Mouse (Mus musculus): Measurements from ENCODE around the gene Trmt2a. TPM values are rescaled to one million over a fixed set of nuclear protein-coding genes. Genes with fewer than 3 reads are reported as not detected.

The Trmt2a gene
- polyA plus RNA-seq, 1 experiment = 29.7 TPM

GRCm38 (mm10) chr16:18221543-18221898, 27.0 kb upstream of the Trmt2a start:
- TF ChIP-seq CTCF (IDR thresholded peaks at IDR 0.05; ENCODE audit: extremely low read depth, insufficient read length, insufficient replicate concordance, low read depth, low read length) = peak; percentile 21; the same call in 1 of the 2 replicates
- TF ChIP-seq POLR2A (IDR thresholded peaks at IDR 0.05; ENCODE audit: low read depth, low read length) = no peak
- Histone ChIP-seq H3K4me3 (ENCODE audit: low read depth, low read length) (no peak overlapping the region), H3K4me1 (ENCODE audit: control insufficient read depth, insufficient read depth, insufficient read length, low read length) (no peaks in the 10 kb centered on the region), H3K36me3 (ENCODE audit: control insufficient read depth, insufficient read depth, low read length) (no peaks in the 10 kb centered on the region), H3K27me3 (ENCODE audit: control insufficient read depth, insufficient read depth, low read length) (no peaks in the 10 kb centered on the region), H3K27ac (ENCODE audit: insufficient read depth, low read depth, low read length) (no peak overlapping the region)
- WGBS = 68% methylated on average over 11 of the region's 11 CpGs

GRCm38 (mm10) chr16:18222188-18222587, 26.3 kb upstream of the Trmt2a start:
- H3K27me3 ChIP-seq (ENCODE audit: control insufficient read depth, insufficient read depth, low read length) = no peaks in the 10 kb centered on the region
- H3K4me3 ChIP-seq (ENCODE audit: low read depth, low read length) = no peak overlapping the region
- TF ChIP-seq CTCF (IDR thresholded peaks at IDR 0.05; ENCODE audit: extremely low read depth, insufficient read length, insufficient replicate concordance, low read depth, low read length) = no peak
- no peak for TF ChIP-seq POLR2A (IDR thresholded peaks at IDR 0.05; ENCODE audit: low read depth, low read length)
- no peaks in the 10 kb centered on the region for H3K4me1 ChIP-seq (ENCODE audit: control insufficient read depth, insufficient read depth, insufficient read length, low read length)
- 86% methylated on average over 11 of the region's 11 CpGs for WGBS
- no peak overlapping the region for H3K27ac ChIP-seq (ENCODE audit: insufficient read depth, low read depth, low read length)
- H3K36me3 ChIP-seq (ENCODE audit: control insufficient read depth, insufficient read depth, low read length) = no peaks in the 10 kb centered on the region

- no peak overlapping the region for H3K27ac ChIP-seq (ENCODE audit: insufficient read depth, low read depth, low read length)
- TF ChIP-seq POLR2A (IDR thresholded peaks at IDR 0.05; ENCODE audit: low read depth, low read length) = no peak
- H3K27me3 ChIP-seq (ENCODE audit: control insufficient read depth, insufficient read depth, low read length) = no peaks in the 10 kb centered on the region
- H3K36me3 ChIP-seq (ENCODE audit: control insufficient read depth, insufficient read depth, low read length) = no peaks in the 10 kb centered on the region
- no peaks in the 10 kb centered on the region for H3K4me1 ChIP-seq (ENCODE audit: control insufficient read depth, insufficient read depth, insufficient read length, low read length)
- no peak overlapping the region for H3K4me3 ChIP-seq (ENCODE audit: low read depth, low read length)
- 95% methylated on average over 13 of the region's 13 CpGs for WGBS
Observed at GRCm38 (mm10) chr16:18227187-18227586, 21.3 kb upstream of the Trmt2a start.

- 93% methylated on average over 20 of the region's 20 CpGs for WGBS
- TF ChIP-seq POLR2A (IDR thresholded peaks at IDR 0.05; ENCODE audit: low read depth, low read length) = no peak
- no peak for TF ChIP-seq CTCF (IDR thresholded peaks at IDR 0.05; ENCODE audit: extremely low read depth, insufficient read length, insufficient replicate concordance, low read depth, low read length)
- Histone ChIP-seq H3K27me3 (ENCODE audit: control insufficient read depth, insufficient read depth, low read length) (no peaks in the 10 kb centered on the region), H3K36me3 (ENCODE audit: control insufficient read depth, insufficient read depth, low read length) (no peaks in the 10 kb centered on the region), H3K4me3 (ENCODE audit: low read depth, low read length) (no peak overlapping the region), H3K27ac (ENCODE audit: insufficient read depth, low read depth, low read length) (no peak overlapping the region), H3K4me1 (ENCODE audit: control insufficient read depth, insufficient read depth, insufficient read length, low read length) (no peaks in the 10 kb centered on the region)
Observed at GRCm38 (mm10) chr16:18227897-18228422, 20.5 kb upstream of the Trmt2a start.

GRCm38 (mm10) chr16:18228856-18229255, 19.6 kb upstream of the Trmt2a start:
- no peaks in the 10 kb centered on the region for H3K4me1 ChIP-seq (ENCODE audit: control insufficient read depth, insufficient read depth, insufficient read length, low read length)
- H3K36me3 ChIP-seq (ENCODE audit: control insufficient read depth, insufficient read depth, low read length) = no peaks in the 10 kb centered on the region
- TF ChIP-seq POLR2A (IDR thresholded peaks at IDR 0.05; ENCODE audit: low read depth, low read length) (no peak), CTCF (IDR thresholded peaks at IDR 0.05; ENCODE audit: extremely low read depth, insufficient read length, insufficient replicate concordance, low read depth, low read length) (no peak)
- no peaks in the 10 kb centered on the region for H3K27me3 ChIP-seq (ENCODE audit: control insufficient read depth, insufficient read depth, low read length)
- H3K27ac ChIP-seq (ENCODE audit: insufficient read depth, low read depth, low read length) = no peak overlapping the region
- no peak overlapping the region for H3K4me3 ChIP-seq (ENCODE audit: low read depth, low read length)
- WGBS = 95% methylated on average over 4 of the region's 4 CpGs

- WGBS = 41% methylated on average over 11 of the region's 11 CpGs
- no peak overlapping the region for H3K27ac ChIP-seq (ENCODE audit: insufficient read depth, low read depth, low read length)
- TF ChIP-seq CTCF (IDR thresholded peaks at IDR 0.05; ENCODE audit: extremely low read depth, insufficient read length, insufficient replicate concordance, low read depth, low read length) (no peak), POLR2A (IDR thresholded peaks at IDR 0.05; ENCODE audit: low read depth, low read length) (no peak)
- H3K27me3 ChIP-seq (ENCODE audit: control insufficient read depth, insufficient read depth, low read length) = no peaks in the 10 kb centered on the region
- H3K4me3 ChIP-seq (ENCODE audit: low read depth, low read length) = no peak overlapping the region
- no peaks in the 10 kb centered on the region for H3K4me1 ChIP-seq (ENCODE audit: control insufficient read depth, insufficient read depth, insufficient read length, low read length)
- H3K36me3 ChIP-seq (ENCODE audit: control insufficient read depth, insufficient read depth, low read length) = no peaks in the 10 kb centered on the region
Observed at GRCm38 (mm10) chr16:18229622-18230021, 18.9 kb upstream of the Trmt2a start.

GRCm38 (mm10) chr16:18230617-18231016, 17.9 kb upstream of the Trmt2a start:
- Histone ChIP-seq H3K36me3 (ENCODE audit: control insufficient read depth, insufficient read depth, low read length) (no peaks in the 10 kb centered on the region), H3K4me3 (ENCODE audit: low read depth, low read length) (no peak overlapping the region), H3K4me1 (ENCODE audit: control insufficient read depth, insufficient read depth, insufficient read length, low read length) (no peaks in the 10 kb centered on the region), H3K27me3 (ENCODE audit: control insufficient read depth, insufficient read depth, low read length) (no peaks in the 10 kb centered on the region), H3K27ac (ENCODE audit: insufficient read depth, low read depth, low read length) (no peak overlapping the region)
- no peak for TF ChIP-seq CTCF (IDR thresholded peaks at IDR 0.05; ENCODE audit: extremely low read depth, insufficient read length, insufficient replicate concordance, low read depth, low read length)
- no peak for TF ChIP-seq POLR2A (IDR thresholded peaks at IDR 0.05; ENCODE audit: low read depth, low read length)
- WGBS = 85% methylated on average over 6 of the region's 6 CpGs

GRCm38 (mm10) chr16:18231047-18231446, 17.4 kb upstream of the Trmt2a start:
- Histone ChIP-seq H3K36me3 (ENCODE audit: control insufficient read depth, insufficient read depth, low read length) (no peaks in the 10 kb centered on the region), H3K27me3 (ENCODE audit: control insufficient read depth, insufficient read depth, low read length) (no peaks in the 10 kb centered on the region), H3K4me1 (ENCODE audit: control insufficient read depth, insufficient read depth, insufficient read length, low read length) (no peaks in the 10 kb centered on the region), H3K4me3 (ENCODE audit: low read depth, low read length) (no peak overlapping the region), H3K27ac (ENCODE audit: insufficient read depth, low read depth, low read length) (no peak overlapping the region)
- TF ChIP-seq POLR2A (IDR thresholded peaks at IDR 0.05; ENCODE audit: low read depth, low read length) = no peak
- TF ChIP-seq CTCF (IDR thresholded peaks at IDR 0.05; ENCODE audit: extremely low read depth, insufficient read length, insufficient replicate concordance, low read depth, low read length) = no peak
- 88% methylated on average over 3 of the region's 3 CpGs for WGBS

Measured in small intestine, adult 2 months (tissue).